Mouse (Mus musculus) E14TG2a.4 (cell line): ENCODE measurements around the gene Btg2.

Source experiments
- H3K27me3 ChIP-seq: 2 replicates; pipeline ENCODE4 v1.6.1; 2014; ENCODE audit warnings: low read length, control low read depth; ENCODE audit not compliant: insufficient read depth
- H3K36me3 ChIP-seq: 2 replicates; pipeline ENCODE4 v1.6.1; 2014; ENCODE audit warnings: low read length, control low read depth; ENCODE audit not compliant: insufficient read depth
- H3K4me1 ChIP-seq: replicated peaks from 2 replicates; pipeline ENCODE4 v1.6.1; 2014; ENCODE audit warnings: low read depth, low read length, control low read depth
- H3K4me3 ChIP-seq: replicated peaks from 2 replicates; pipeline ENCODE4 v1.5.1; 2014; ENCODE audit warnings: mild to moderate bottlenecking, low read length
- H3K9me3 ChIP-seq: 2 replicates; pipeline ENCODE4 v1.6.1; 2014; ENCODE audit warnings: low read length, control low read depth
- CTCF ChIP-seq: conservative IDR thresholded peaks from 2 replicates; pipeline ENCODE4 v1.5.1; 2014; ENCODE audit warnings: low read length
- NANOG ChIP-seq: IDR thresholded peaks from 2 replicates; pipeline ENCODE4 v1.6.1; 2014; ENCODE audit warnings: borderline replicate concordance, low read length, mixed read lengths
- POU5F1 ChIP-seq: IDR thresholded peaks from 2 replicates; pipeline ENCODE4 v1.6.1; 2014; ENCODE audit warnings: low read length, borderline replicate concordance

Btg2 gene

DNA sequence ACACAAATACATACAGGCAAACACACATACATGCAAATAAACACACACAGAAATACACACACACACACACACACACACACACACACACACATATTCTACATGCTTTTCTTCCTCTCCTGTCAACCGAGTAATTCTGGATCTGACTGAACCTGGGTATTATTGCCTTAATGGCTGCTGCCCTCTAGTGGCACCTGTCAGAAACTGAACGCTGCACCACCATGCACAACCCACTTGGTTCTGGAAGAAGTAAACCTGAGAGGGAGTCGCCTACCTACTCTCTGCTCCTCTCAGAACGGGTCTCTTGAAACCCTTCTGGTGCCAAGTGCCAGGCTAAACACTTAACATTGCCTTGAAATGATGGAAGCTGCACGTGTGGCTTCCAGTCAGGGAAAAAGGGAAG lies 30.2 kb downstream of the Btg2 start:
- Histone ChIP-seq H3K4me3 (no peak overlapping the region), H3K4me1 (peaks cover 32% of the 10 kb centered on the region), H3K9me3 (peaks cover 5% of the 10 kb centered on the region; the same call in 1 of the 2 replicates), H3K27me3 (peaks cover 20% of the 10 kb centered on the region), H3K36me3 (no peaks in the 10 kb centered on the region)
- TF ChIP-seq CTCF: peak; percentile 88
- no peak for TF ChIP-seq NANOG

DNA sequence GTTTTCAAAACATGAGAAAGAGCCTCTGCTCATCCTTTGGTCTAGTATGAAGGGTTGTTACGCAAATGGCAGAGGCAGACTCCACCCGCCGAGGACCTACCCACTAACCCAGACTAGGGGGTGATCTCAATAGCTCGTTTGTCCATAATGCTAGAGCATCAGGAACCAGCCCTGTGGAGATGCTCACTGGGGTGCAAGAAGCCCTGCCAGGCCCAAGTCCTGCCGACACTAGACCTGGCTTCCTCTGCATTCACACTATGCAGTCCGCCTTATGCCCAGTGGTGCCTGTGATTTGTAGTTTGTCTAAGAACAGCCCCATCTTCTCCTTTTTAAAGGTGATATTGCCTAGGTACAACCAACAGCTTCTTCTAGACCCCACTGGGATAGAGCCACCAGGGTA lies 31.5 kb downstream of the Btg2 start:
- Histone ChIP-seq H3K9me3 (no peaks in the 10 kb centered on the region), H3K36me3 (no peaks in the 10 kb centered on the region), H3K4me3 (peak overlapping the region; percentile 46), H3K27me3 (peaks cover 21% of the 10 kb centered on the region), H3K4me1 (peaks cover 39% of the 10 kb centered on the region)
- TF ChIP-seq POU5F1 (no peak), NANOG (no peak), CTCF (no peak)

GRCm38 (mm10) chr1:134046387-134046786 lies 32.5 kb downstream of the Btg2 start:
- Histone ChIP-seq H3K9me3 (no peaks in the 10 kb centered on the region), H3K27me3 (peaks cover 24% of the 10 kb centered on the region), H3K4me1 (peaks cover 39% of the 10 kb centered on the region), H3K4me3 (peak overlapping the region; percentile 67), H3K36me3 (no peaks in the 10 kb centered on the region)
- TF ChIP-seq POU5F1 (no peak), CTCF (no peak), NANOG (no peak)

GRCm38 (mm10) chr1:134045971-134046370 lies 32.9 kb downstream of the Btg2 start:
- TF ChIP-seq POU5F1: no peak
- peak; percentile 79 for TF ChIP-seq CTCF
- TF ChIP-seq NANOG: no peak
- Histone ChIP-seq H3K36me3 (no peaks in the 10 kb centered on the region), H3K4me3 (no peak overlapping the region)

DNA sequence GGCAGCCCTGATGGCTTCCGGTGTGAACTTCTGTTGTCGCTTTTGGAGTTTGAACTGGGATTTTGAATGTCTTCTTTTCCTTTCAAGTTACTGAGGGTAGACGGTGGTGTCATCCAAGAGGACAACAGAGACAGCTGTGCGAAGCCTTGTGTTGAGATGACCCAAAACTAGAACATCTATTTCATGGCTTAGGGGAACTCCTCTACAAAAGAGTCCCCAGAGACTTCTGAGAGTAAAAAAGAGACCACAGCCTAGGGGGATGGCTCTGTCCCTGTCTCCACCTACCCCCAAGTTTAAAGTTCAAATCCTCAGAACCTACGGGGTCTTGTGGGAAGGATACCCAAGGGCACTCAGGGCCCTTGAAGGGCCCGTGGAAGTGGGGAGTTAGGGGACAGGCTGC lies 34.1 kb downstream of the Btg2 start:
- no peaks in the 10 kb centered on the region for H3K36me3 ChIP-seq
- H3K4me3 ChIP-seq: no peak overlapping the region
- no peaks in the 10 kb centered on the region for H3K9me3 ChIP-seq
- H3K4me1 ChIP-seq: peaks cover 39% of the 10 kb centered on the region
- H3K27me3 ChIP-seq: peaks cover 18% of the 10 kb centered on the region
- TF ChIP-seq CTCF (no peak), POU5F1 (no peak), NANOG (no peak)

More at GRCm38 (mm10) chr1:134045971-134046370, 32.9 kb downstream of the Btg2 start:
- peaks cover 39% of the 10 kb centered on the region for H3K4me1 ChIP-seq
- H3K27me3 ChIP-seq: peaks cover 24% of the 10 kb centered on the region
- H3K9me3 ChIP-seq: no peaks in the 10 kb centered on the region

- Histone ChIP-seq H3K4me3 (no peak overlapping the region), H3K36me3 (no peaks in the 10 kb centered on the region), H3K4me1 (peaks cover 24% of the 10 kb centered on the region), H3K27me3 (peaks cover 31% of the 10 kb centered on the region), H3K9me3 (no peaks in the 10 kb centered on the region)
- TF ChIP-seq CTCF (no peak), POU5F1 (no peak), NANOG (no peak)
These were observed 36.6 kb downstream of the Btg2 start for GRCm38 (mm10) chr1:134042341-134042740.

DNA sequence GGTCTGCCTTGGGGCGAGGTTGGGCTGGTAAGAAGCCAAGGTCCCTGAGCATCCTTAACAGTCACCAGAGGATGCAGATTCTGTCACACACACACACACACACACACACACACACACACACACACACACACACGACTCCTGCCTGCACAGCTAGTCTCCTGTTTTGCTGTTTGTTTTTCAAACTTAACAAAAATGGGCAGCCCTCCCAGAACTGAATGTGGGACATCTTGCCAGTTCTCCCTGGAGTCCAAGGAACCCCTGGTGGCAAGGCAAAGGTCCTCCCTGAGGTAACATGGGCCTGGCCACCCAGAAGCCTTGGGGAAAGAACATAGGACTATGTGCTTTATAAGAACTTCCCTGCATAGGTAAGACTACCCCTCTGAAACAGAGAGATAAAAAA lies 37.0 kb downstream of the Btg2 start:
- Histone ChIP-seq H3K36me3 (no peaks in the 10 kb centered on the region), H3K9me3 (no peaks in the 10 kb centered on the region), H3K27me3 (peaks cover 27% of the 10 kb centered on the region), H3K4me3 (no peak overlapping the region), H3K4me1 (peaks cover 19% of the 10 kb centered on the region)
- TF ChIP-seq NANOG (no peak), CTCF (no peak), POU5F1 (no peak)

- TF ChIP-seq POU5F1 (no peak), NANOG (no peak), CTCF (no peak)
- H3K4me1 ChIP-seq: peaks cover 8% of the 10 kb centered on the region
- H3K27me3 ChIP-seq: peaks cover 19% of the 10 kb centered on the region
- no peaks in the 10 kb centered on the region for H3K9me3 ChIP-seq
- H3K4me3 ChIP-seq: no peak overlapping the region
- no peaks in the 10 kb centered on the region for H3K36me3 ChIP-seq
These were observed 39.6 kb downstream of the Btg2 start for GRCm38 (mm10) chr1:134039361-134039760.

- TF ChIP-seq POU5F1: no peak
- TF ChIP-seq NANOG: no peak
- TF ChIP-seq CTCF: no peak
- Histone ChIP-seq H3K4me3 (no peak overlapping the region), H3K4me1 (peaks cover 3% of the 10 kb centered on the region), H3K9me3 (no peaks in the 10 kb centered on the region), H3K27me3 (peaks cover 19% of the 10 kb centered on the region), H3K36me3 (no peaks in the 10 kb centered on the region)
These were observed 40.6 kb downstream of the Btg2 start for GRCm38 (mm10) chr1:134038336-134038735.
